In genomic region chr5:108051727-108052126, GRCm38 (mm10) we compare ENCODE assay signal across 5 mouse cellular contexts. TPM values are rescaled to one million over a fixed set of nuclear protein-coding genes. Genes with fewer than 3 reads are reported as not detected.
DNase-seq lines count a peak whose midpoint lies in the region; ATAC-seq and TF ChIP-seq lines count a peak whose summit lies in the region.
"Not testable (repeated sequence)": the region's sequence is repeated elsewhere in the genome, so short reads cannot be mapped to it uniquely, and the experiment has no call there.

No protein-coding gene starts in this region.

- H3K4me3 ChIP-seq in E14TG2a.4 (replicated peaks; ENCODE audit: low read length) (peak overlapping the region; percentile 24), ES-E14 (ENCODE audit: insufficient read depth in 1 of 2, low read depth in 1 of 2, low read length in 2 of 2, poor library complexity in 1 of 2, severe bottlenecking in 1 of 2) (peak overlapping the region in 1 of 2 experiments; percentile 8; a peak in 1 of 4 replicates)
- H3K4me3 ChIP-seq in ES-Bruce4 (ENCODE audit: low read depth, low read length); intestine, postnatal 0 days (ENCODE audit: low read depth, low read length): not testable (repeated sequence)

- 75% methylated on average over 9 of the region's 9 CpGs for WGBS in intestine, postnatal 0 days

- not testable (repeated sequence) for TF ChIP-seq POLR2A in ES-Bruce4 (IDR thresholded peaks at IDR 0.05; ENCODE audit: insufficient read depth, low read length)

- H3K9me3 ChIP-seq in E14TG2a.4 (ENCODE audit: low read length); ES-Bruce4 (replicated peaks; ENCODE audit: control insufficient read depth, insufficient read depth, low read length, poor library complexity, severe bottlenecking); ES-E14 (ENCODE audit: control insufficient read depth, insufficient read depth, low read depth, low read length); intestine, postnatal 0 days (ENCODE audit: control insufficient read depth): not testable (repeated sequence)

- ATAC-seq in intestine, postnatal 0 days: peak; percentile 83

- not testable (repeated sequence) for H3K36me3 ChIP-seq in E14TG2a.4 (ENCODE audit: insufficient read depth, low read length); ES-Bruce4 (ENCODE audit: control insufficient read depth, insufficient read depth, low read length, poor library complexity, severe bottlenecking); ES-E14 (ENCODE audit: control insufficient read depth, insufficient read depth, low read length, poor library complexity, severe bottlenecking); intestine, postnatal 0 days (ENCODE audit: control insufficient read depth, insufficient read depth)

- H3K9ac ChIP-seq in ES-Bruce4 (ENCODE audit: low read depth, poor library complexity, severe bottlenecking); ES-E14 (ENCODE audit: insufficient read depth, low read depth, low read length, poor library complexity, severe bottlenecking); intestine, postnatal 0 days (ENCODE audit: low read depth, low read length): not testable (repeated sequence)

- TF ChIP-seq CTCF in E14TG2a.4 (conservative IDR thresholded peaks at IDR 0.05; ENCODE audit: low read length); ES-Bruce4 (IDR thresholded peaks at IDR 0.05; ENCODE audit: low read depth, low read length); intestine, postnatal 0 days (IDR thresholded peaks at IDR 0.05; ENCODE audit: low read depth): not testable (repeated sequence)

- peak overlapping the region; percentile 85 for H3K27ac ChIP-seq in ES-Bruce4 (ENCODE audit: insufficient read depth, low read length)
- peak overlapping the region; percentile 80 for H3K27ac ChIP-seq in ES-E14 (ENCODE audit: insufficient read depth, low read depth, low read length, poor library complexity, severe bottlenecking)
- H3K27ac ChIP-seq in intestine, postnatal 0 days (ENCODE audit: low read depth, low read length): peak overlapping the region; percentile 15; the same call in 1 of the 2 replicates

- in situ Hi-C loops in ES-E14 (cut with MboI; ENCODE audit: low sequenced_read_pairs in 2 of 2, unreplicated experiment in 2 of 2): not testable (repeated sequence)

- H3K4me2 ChIP-seq in intestine, postnatal 0 days (replicated peaks; ENCODE audit: low read depth): not testable (repeated sequence)

- H3K27me3 ChIP-seq in E14TG2a.4 (ENCODE audit: insufficient read depth, low read length); ES-Bruce4 (ENCODE audit: control insufficient read depth, insufficient read depth, low read length, poor library complexity, severe bottlenecking); intestine, postnatal 0 days (replicated peaks; ENCODE audit: control insufficient read depth, insufficient read depth, low read length): not testable (repeated sequence)

- peaks cover 53% of the 10 kb centered on the region for H3K4me1 ChIP-seq in E14TG2a.4 (replicated peaks; ENCODE audit: low read depth, low read length)
- not testable (repeated sequence) for H3K4me1 ChIP-seq in ES-Bruce4 (ENCODE audit: control insufficient read depth, insufficient read depth, low read length); intestine, postnatal 0 days (replicated peaks; ENCODE audit: control insufficient read depth, insufficient read depth, low read length)
- peaks cover 5 to 12% of the 10 kb centered on the region in 2 experiments; a peak in 3 of 4 replicates for H3K4me1 ChIP-seq in ES-E14 (ENCODE audit: control insufficient read depth in 2 of 2, insufficient read depth in 2 of 2, low read length in 2 of 2, poor library complexity in 1 of 2)

- not testable (repeated sequence) for DNase-seq in ES-E14 (ENCODE audit: low read depth, low spot score)
- peak; percentile 52 for DNase-seq in heart, adult 11 months

- TF ChIP-seq EP300 in ES-Bruce4 (IDR thresholded peaks at IDR 0.05; ENCODE audit: insufficient read depth, low read depth, low read length): not testable (repeated sequence)

TF ChIP-seq in ES-E14, 5 proteins besides CTCF, POLR2A, EP300 and RAD21:
- TF ChIP-seq ZNF384 (IDR thresholded peaks at IDR 0.05; ENCODE audit: low read depth, low read length) (peak; percentile 58; the same call in 1 of the 2 replicates), MAFK (IDR thresholded peaks at IDR 0.05; ENCODE audit: insufficient read depth, low read depth, low read length) (0 out of 2 replicates have a peak, but pooled peaks have one; percentile 14)

RNA-seq across cellular contexts. Expression of gene Mtf2, which starts 13.7 kb away (rescaled TPM):
- polyA plus RNA-seq in ES-Bruce4 (2011; ENCODE audit: insufficient read depth, insufficient read length, low read depth, missing spikeins): 216 and 257 TPM in 2 replicates
- 236 and 242 TPM in 2 replicates for total RNA-seq in ES-E14 (2012; rRNA removed)
- 52.3 and 57.0 TPM in 2 replicates for polyA plus RNA-seq in intestine, postnatal 0 days (2015; fragmentation: Nextera tagmentation; extraction: Ambion mirVana)

Comparison
In these comparisons a context has a peak if more than half of its experiments do, and no peak if none do; other contexts are left out.
1. H3K27ac ChIP-seq: peak in every context shown above with its lines; median percentile 85 in ES-Bruce4; 80 in ES-E14; 15 in intestine, postnatal 0 days.